Mouse (Mus musculus) bone marrow, adult 2 months (tissue): ENCODE measurements around the gene Pik3cb. TPM values are rescaled to one million over a fixed set of nuclear protein-coding genes. Genes with fewer than 3 reads are reported as not detected.

Experiments
- H3K27ac ChIP-seq: fragments of 200-500 bp; 2 replicates; pipeline ENCODE4 v1.5.1; 2012; ENCODE audit warnings: low read depth, mild to moderate bottlenecking, control low read depth, inconsistent platforms, low read length; ENCODE audit not compliant: control insufficient read depth, poor library complexity, insufficient read depth
- H3K4me1 ChIP-seq: fragments of 200-500 bp; 2 replicates; pipeline ENCODE4 v1.6.1; 2011; ENCODE audit warnings: low read length; ENCODE audit not compliant: control insufficient read depth, insufficient read depth
- H3K4me3 ChIP-seq: fragments of 200-500 bp; replicated peaks from 2 replicates; pipeline ENCODE3; 2011; ENCODE audit warnings: mild to moderate bottlenecking, low read depth, low read length, control low read depth; ENCODE audit not compliant: control insufficient read depth
- CTCF ChIP-seq: fragments of 200-500 bp; IDR thresholded peaks from 2 replicates; pipeline ENCODE4 v1.5.1; 2011; ENCODE audit warnings: low read length, control low read depth; ENCODE audit not compliant: control insufficient read depth, insufficient read depth
- POLR2A ChIP-seq: fragments of 200-500 bp; IDR thresholded peaks from 2 replicates; pipeline ENCODE4 v1.6.1; 2011; ENCODE audit warnings: low read depth, mild to moderate bottlenecking, control low read depth, low read length, borderline replicate concordance; ENCODE audit not compliant: control insufficient read depth
- WGBS: fragments of 180-500 bp; shearing (Covaris S2); methylation state at CpG from one replicate; pipeline ENCODE4 v1.1.7; 2018; 5-methylcytosine and 5-hydroxymethylcytosine counted together
- polyA plus RNA-seq: library from polyadenylated mRNA; stranded (reverse); fragments of >200 nt; gene quantifications from 2 replicates; pipeline ENCODE4 v1.2.4, GENCODE M21; 2011; ENCODE audit warnings: low replicate concordance; ENCODE audit not compliant: missing spikeins, insufficient read depth, insufficient read length

Gene Pik3cb
- polyA plus RNA-seq, 1 experiment, result 10.7 TPM

DNA sequence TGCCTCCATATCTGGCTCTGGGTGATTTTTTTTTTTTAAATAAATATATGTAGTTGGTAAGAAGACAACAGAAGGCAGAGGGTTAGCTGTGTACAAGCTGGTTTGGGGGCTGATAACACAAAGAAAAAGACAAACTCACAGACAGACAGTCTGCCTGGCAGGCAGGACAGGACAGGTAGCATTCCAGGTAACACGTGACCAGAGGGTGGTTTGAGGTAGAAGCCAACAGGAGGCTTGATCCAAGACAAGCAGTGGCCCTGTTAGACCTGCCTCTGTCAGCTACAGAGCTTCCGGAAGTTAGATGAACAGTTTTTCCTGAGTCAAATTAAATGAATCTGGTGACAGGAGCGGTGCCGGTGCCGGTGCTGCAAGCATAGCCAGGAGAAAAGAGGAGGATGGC, 26.5 kb upstream of the Pik3cb start:
- no peak overlapping the region for H3K27ac ChIP-seq
- 94% methylated on average over 5 of the region's 5 CpGs for WGBS
- TF ChIP-seq POLR2A, result no peak
- no peak for TF ChIP-seq CTCF
- peaks cover 6% of the 10 kb centered on the region; the same call in 1 of the 2 replicates for H3K4me1 ChIP-seq
- H3K4me3 ChIP-seq, result no peak overlapping the region

GRCm38 (mm10) chr9:99165956-99166355, 25.5 kb upstream of the Pik3cb start:
- 83% methylated on average over 6 of the region's 6 CpGs for WGBS
- TF ChIP-seq POLR2A (no peak), CTCF (no peak)
- H3K27ac ChIP-seq, result no peak overlapping the region
- H3K4me3 ChIP-seq, result no peak overlapping the region
- peaks cover 6% of the 10 kb centered on the region; the same call in 1 of the 2 replicates for H3K4me1 ChIP-seq

DNA sequence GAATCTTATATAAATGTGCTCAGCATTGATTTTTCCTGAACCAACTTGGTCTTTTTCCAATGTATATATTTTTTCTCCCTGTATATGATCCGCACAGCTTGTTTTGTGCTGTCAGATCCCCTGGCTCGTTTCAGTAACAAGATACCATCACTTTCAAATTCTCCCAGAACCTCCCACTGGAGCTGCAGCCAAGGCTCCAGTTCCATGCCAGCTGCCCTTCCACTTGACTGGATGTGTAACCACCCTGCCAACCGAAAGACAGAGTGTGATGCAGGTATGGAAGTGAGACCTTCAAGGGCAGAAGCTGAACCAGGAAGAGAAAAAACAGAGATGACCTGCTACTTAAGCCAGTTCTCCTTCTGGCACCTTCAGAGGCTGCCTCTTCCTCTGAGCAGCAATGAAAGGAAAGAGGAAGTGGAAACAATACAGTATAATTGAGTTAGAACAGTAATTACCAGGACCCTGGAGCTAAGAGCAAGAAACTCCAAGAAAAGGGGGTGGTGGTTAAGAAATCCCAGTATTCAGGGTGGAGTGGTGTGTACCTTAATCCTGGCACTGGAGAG, 24.3 kb upstream of the Pik3cb start:
- 34% methylated on average over 3 of the region's 3 CpGs for WGBS
- no peak overlapping the region for H3K4me3 ChIP-seq
- peaks cover 6% of the 10 kb centered on the region; the same call in 1 of the 2 replicates for H3K4me1 ChIP-seq
- TF ChIP-seq CTCF (no peak), POLR2A (no peak)
- H3K27ac ChIP-seq, result peak overlapping the region; percentile 64; the same call in 1 of the 2 replicates

- 77% methylated on average over 9 of the region's 9 CpGs for WGBS
- H3K4me1 ChIP-seq, result peaks cover 6% of the 10 kb centered on the region; the same call in 1 of the 2 replicates
- H3K4me3 ChIP-seq, result no peak overlapping the region
- H3K27ac ChIP-seq, result no peak overlapping the region
- no peak for TF ChIP-seq POLR2A
- no peak for TF ChIP-seq CTCF
Observed at GRCm38 (mm10) chr9:99164148-99164503, 23.7 kb upstream of the Pik3cb start.

GRCm38 (mm10) chr9:99163420-99164147, 23.2 kb upstream of the Pik3cb start:
- Histone ChIP-seq H3K27ac (no peak overlapping the region), H3K4me3 (no peak overlapping the region), H3K4me1 (peaks cover 6% of the 10 kb centered on the region; the same call in 1 of the 2 replicates)
- no peak for TF ChIP-seq POLR2A
- TF ChIP-seq CTCF, result no peak
- 71% methylated on average over 15 of the region's 15 CpGs for WGBS

DNA sequence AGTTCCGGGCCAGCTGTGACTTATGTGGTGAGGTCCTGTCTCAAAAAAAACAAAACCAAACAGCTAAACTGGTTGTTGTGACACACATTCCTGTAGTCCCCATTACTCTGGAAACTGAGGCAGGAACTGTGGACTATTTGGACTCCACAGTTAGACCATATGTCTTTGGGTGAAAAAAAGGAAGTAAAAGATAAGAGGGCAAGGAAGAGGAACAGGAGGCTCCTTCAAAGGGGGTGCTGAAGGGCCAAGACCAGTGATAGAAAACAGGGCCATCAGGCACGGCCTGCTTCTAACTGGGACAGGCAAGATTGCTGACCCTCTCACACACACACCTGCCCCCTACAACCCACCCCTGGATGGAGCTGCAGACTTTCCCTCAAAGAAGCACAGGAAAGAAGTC, 22.4 kb upstream of the Pik3cb start:
- H3K4me3 ChIP-seq, result no peak overlapping the region
- peaks cover 6% of the 10 kb centered on the region for H3K4me1 ChIP-seq
- peak overlapping the region; percentile 56 for H3K27ac ChIP-seq
- 53% methylated on average over 2 of the region's 2 CpGs for WGBS
- no peak for TF ChIP-seq CTCF
- TF ChIP-seq POLR2A, result no peak

DNA sequence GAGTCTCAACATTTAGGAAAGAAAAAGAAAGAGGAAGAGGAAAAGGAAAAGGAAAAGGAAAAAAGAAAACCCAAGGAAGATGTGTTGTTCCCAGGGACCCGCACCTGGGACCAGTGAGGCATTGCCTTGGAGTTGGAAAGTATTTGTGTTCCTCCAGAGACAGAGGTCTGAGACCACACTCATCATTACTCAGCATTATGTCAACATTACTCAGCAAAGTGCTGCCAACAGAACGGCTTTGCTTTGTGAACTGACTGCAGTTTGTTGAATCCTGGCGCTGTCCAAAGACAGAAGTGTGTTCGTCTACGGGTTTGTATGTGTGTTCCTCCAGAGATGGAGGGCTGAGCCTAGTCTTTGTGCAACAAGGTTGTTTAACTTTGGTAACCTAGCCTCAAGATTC, 20.4 kb upstream of the Pik3cb start:
- no peak for TF ChIP-seq POLR2A
- no peak for TF ChIP-seq CTCF
- WGBS, result 71% methylated on average over 5 of the region's 5 CpGs
- peaks cover 5% of the 10 kb centered on the region for H3K4me1 ChIP-seq
- H3K4me3 ChIP-seq, result no peak overlapping the region
- H3K27ac ChIP-seq, result no peak overlapping the region

DNA sequence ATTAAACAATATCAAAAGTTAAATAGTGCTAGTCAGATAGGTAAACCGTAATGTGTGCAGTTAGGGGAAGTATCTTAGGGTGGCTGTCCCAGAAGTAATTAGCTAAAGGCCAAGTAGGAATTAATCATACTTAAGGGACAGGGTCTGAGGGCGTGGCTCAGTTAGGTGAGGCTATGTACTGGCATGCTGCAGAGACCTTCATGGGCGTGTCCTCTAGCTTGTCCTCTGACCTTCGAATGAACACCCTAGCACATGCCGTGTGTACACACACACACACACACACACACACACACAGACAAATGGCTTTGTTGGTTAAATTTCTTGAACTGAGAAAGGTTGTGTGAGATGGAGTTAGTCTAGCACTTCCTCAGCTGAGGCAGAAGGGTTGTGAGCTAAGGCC, 19.5 kb upstream of the Pik3cb start:
- no peak overlapping the region for H3K4me3 ChIP-seq
- peaks cover 5% of the 10 kb centered on the region for H3K4me1 ChIP-seq
- no peak for TF ChIP-seq POLR2A
- WGBS, result 75% methylated on average over 5 of the region's 5 CpGs
- H3K27ac ChIP-seq, result no peak overlapping the region
